Mouse (Mus musculus) left cerebral cortex, adult 9 months (tissue): ENCODE measurements around the gene Fars2.
A peak's percentile ranks its signal among the peaks of the same experiment; 100 is the strongest.
"Not testable (repeated sequence)": the region's sequence is repeated elsewhere in the genome, so short reads cannot be mapped to it uniquely, and the experiment has no call there.

ENCODE experiments used
- DNase-seq, 2 experiments: peaks; one replicate each; pipeline ENCODE4 v3.0.0; 2022; ENCODE audit warnings: low spot score in 2 of 2

Gene Fars2

DNA sequence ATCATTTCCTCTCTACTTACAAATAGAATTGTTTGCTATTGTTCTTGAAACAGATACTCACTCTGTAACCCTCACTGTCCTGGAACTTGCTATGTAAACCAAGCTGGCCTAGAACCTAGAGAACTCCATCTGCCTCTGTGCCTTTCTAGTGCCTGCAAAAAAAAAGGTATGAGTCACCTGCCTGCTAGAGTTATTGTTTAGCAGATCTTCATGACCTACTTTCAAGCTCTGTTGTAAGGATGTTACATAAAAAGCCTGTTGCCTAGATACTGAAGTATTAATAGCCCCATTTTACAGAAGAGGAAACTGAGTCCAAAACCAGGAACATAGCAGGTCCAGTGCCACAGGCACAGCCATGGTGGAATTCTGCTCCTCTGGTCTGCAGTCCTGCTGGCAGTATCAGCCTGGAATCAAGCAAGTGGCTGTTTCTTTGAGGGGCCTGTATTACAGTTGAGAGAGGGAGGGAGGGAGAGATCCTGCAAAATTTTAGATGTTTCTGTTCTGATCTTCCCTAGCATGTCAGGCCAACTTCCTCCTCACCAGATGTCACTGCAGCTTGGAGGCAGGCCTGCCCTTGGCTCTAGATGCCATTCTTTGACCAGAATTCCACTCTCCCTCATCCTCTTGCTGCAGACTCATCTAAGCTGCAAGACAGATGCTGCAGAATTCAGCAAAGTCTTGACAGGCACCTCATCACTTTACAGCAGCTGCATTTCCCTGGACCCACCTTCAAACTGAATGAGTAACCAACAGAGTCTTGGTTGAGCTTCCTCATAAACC lies 250.7 kb downstream of the Fars2 start:
- DNase-seq = peak; percentile 43 to 74

DNA sequence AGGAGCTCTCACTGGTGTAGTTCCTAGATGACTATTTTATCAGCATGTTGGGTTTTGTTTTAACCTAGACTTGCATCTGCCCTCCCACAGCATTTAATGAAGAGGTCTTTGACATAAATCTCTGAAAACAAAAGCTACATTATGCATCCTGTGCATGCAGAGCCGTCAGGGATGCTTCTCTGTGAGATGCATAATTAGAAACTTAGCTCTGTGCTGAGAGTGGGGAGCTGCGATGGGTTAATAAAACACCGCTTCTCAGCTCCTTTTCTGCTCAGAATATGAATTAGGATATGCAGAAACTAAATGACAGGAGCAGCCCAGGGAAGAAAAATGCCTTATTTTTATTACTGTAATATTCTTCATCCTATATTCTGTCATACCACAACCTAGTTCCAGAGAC lies 251.6 kb downstream of the Fars2 start:
- no peak for DNase-seq

DNA sequence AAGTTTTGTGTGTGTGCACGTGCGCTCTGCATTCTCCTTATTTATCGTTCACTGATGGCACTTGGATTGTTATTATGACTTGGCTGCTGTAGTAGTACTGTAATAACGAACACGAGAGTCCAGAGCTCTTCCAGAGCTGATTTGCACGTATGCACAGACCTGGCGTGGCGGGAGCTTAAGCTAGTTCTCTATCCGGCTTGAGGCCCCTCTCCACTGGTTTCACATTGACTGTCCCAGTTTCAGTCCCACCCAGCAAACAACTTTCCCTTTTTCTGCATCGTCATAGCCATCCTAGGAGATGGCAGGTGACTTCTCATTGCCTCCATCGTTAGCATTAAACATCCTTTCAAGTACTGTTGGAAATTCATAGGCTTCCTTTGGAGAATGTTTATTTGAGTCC lies 252.2 kb downstream of the Fars2 start:
- DNase-seq = no peak

DNA sequence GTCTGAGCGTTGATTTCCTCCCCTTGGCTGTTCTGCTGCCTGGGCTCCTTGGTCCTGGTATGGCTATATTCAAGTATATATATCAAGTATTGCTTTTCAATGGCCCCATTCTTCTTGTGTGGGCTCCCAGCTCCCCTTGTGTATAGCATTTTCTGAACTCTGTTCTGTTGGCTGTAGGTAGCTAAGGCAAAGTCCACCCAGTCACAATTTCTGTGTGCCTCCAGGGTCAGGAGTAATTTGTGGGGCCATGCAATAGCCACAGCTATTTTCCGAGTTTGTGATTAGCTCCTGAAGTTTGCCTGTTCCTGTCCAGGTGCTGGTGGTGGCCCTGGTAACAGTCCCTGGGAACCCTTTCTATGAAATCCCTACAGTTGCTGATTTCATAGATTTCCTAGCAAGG lies 266.0 kb downstream of the Fars2 start:
- no peak for DNase-seq

DNA sequence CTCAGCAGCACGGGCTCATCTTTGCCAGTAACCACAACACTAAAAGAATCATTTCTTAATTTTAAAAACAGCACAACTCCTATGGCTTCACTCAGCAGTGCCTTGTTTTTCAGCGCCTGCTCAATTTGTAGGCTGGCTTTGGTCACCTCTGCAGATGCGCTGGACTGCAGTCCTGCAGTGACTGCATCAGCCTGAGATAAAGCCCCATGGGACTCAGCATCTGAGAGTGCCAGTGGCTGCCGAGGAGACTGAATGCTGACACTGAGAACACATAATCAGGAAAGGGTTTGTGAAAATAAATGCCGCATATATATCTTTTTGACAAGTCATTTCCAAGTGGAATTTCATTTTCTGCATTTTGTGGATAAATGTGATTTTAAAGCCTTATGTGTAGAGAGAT lies 268.9 kb downstream of the Fars2 start:
- no peak for DNase-seq

DNA sequence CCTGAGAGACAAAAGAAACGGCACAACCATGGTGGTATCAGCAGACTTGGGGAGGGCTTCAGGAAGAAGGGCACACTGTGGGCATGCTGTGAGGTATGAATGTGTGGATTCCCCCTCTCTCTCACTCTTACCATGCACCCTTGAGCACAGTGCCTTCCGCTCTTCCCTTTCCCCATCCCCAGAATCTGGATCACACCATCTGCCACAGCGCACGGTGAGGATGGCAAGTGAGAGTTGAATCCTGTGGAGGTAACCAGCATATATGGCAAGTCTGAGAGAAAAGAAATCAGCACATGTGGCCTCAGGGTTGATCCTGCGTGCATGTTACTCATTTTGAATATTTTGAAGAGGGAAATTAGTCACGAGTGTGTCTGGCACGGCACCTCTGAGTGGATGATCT lies 274.7 kb downstream of the Fars2 start:
- DNase-seq = peak in 1 of 2 experiments; percentile 53

DNA sequence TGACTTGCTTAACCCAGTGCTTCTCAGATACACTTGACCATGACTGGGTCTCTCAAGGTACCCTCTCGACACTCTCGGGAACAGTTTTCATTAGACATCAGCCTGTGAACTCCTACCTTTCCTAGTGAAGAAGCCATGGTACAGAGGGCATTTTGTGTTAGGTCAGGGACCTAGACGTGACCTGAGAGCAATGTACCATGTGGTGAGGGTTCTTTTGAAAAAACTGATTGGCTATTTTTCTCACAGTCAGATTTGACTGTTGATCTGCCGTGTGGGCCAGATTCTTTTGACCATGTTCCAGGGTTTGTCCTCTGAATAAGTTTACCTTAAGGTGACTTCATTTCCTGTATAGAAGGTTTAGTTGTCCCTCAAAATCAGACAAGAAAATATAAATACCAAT lies 275.5 kb downstream of the Fars2 start:
- no peak for DNase-seq

DNA sequence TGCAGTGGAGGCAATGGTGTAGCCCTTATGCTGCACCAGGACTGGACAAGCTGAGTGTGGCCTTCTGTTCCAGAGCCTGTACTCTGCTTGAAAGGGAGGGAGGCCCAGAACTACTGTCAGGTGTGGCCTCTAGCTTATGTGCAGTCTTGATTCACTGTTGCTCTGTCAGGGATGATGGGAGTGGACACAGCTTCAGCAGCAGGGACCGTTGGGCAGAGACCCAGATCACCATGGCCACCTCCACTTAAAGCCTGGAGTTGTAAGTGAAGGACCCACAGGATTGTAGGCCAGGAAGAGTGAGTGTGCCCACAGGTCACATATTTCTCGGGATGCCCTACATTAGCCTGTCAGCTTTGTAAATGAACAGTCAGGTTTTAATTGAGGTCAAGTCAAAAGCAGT lies 283.8 kb downstream of the Fars2 start:
- no peak for DNase-seq

DNA sequence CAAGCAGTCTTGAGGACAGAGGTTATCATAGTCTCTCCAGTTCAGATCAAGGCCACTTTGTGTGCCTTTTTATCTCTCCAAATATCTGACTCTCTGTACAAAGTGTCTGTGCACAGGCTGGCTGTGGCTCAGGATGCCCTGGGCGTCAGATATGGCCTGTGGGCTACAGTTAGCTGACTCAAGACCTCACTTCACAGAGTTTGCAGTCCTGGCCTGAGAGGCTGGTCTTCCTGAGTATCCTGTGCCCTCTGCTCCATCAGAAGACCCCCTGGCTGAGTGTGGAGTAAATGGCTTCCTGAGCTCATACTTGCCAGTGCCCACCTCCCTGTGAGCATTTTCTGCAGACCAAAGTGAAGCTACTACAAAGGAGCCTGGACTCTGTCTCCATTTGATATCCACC lies 296.1 kb downstream of the Fars2 start:
- DNase-seq = no peak

DNA sequence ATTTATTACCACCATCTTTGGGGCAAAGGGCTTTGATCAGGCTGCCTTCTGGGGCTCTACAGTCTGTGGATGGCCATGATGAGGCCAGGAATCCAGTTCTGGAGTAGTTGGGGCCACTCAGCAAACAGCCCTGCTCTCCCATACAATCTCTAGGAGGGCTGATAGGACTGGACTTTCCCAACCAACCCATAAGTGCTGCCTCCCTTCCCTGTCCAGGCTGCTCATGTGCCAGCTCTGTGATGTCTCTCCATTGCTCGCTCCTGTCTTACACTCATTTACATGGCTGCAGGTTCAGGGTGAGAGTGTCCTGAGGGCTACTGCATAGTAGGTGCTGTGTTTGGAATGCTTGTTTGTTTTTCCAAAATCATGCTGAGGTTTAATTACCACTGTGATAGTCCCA lies 298.0 kb downstream of the Fars2 start:
- DNase-seq = no peak

DNA sequence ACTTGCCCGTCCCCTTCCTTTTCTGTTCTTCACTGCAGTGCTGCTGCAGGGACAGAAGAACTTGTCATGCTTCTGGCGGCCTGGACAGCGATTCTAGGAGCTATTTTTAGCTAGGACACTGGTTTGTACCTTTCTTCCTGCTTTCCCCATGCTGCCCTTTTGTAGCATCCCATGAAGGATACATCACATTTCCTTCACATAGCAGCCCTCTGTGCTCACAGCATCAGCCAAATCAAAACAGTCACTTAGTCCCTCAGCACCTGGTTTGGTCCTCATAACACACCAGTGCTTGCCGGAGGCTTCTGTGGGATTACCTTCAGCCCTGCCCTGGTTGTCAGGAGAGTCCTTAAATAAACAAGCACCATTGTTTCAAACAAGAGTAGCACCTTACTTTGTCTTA lies 299.3 kb downstream of the Fars2 start:
- DNase-seq = no peak

DNA sequence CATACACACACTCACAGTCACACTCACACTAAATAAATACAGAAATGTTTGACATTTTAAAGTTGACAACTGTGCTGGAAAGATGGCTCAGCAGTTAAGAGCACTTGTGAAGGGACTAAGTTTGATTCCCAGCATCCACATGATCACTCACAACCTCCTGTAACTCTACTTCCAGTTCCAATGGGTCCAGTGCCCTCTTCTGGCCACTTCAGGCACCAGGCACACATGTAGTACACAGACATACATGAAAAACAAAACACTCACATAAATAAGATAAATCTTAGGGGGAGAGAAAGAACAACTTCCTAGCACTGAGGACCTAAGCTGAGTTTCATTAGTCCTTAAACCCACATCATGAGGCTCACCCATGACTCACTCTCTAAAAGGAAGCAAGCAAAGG lies 302.1 kb downstream of the Fars2 start:
- DNase-seq = no peak

DNA sequence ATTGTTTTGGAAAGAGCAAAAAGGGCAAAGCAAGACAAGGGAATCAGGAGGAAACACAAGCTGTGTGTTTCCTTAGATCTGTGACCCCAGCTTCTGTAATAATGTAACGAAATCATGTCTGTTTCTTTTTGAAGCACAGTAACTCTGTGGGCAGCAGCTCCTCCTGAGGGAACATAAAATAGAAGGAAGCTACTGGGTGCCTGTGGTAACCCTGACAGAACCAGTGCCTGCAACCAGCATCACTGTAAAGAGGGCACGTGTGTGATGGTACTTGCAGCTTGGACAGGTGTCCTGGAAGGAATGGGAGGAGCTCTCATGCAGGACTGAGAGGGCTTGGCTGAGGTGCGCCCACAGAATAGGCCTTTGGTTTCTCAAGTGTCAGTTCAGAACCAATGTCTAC lies 305.2 kb downstream of the Fars2 start:
- DNase-seq = no peak

DNA sequence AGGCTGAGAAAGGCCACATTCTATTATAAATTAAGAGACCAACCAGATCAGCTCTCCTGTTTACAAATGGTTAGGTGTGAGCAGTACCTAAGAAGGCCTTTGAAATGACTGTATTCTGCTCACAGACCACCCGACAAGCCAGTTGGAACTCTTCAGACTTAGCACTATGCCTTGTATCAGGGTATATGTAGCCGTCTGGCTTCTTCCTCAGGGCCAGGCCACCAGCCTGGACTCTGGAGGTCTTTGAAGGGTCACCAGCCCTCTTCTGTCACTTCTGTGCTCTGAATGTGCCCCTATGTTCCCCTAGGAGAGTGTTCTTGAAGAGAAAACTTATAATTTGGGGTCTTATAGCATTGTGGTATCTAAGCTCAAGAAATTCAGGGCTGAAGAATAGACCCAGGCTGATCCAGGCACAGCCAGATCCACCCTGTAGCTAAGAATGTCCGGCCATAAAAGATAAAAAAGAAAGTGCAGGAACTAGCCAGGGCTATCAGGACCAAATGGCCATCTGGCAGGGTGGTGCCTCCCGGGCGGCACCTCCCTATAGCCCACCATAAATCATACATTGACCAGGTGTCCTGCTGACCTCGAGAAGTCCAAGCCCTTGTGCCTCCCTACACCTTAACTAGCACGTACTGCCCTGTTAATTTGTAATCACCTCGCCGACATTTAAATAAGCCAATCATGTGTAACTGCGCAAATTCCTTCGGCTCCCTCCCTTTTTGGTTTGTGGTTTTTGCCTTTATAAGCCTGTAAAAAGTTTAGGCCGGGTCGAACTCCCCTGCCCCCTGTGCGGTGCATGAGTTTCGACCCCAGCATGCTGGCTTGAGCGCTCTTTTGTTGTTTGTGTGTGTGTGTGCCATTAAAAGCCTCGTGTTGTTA lies 308.9 kb downstream of the Fars2 start:
- DNase-seq = not testable (repeated sequence)

DNA sequence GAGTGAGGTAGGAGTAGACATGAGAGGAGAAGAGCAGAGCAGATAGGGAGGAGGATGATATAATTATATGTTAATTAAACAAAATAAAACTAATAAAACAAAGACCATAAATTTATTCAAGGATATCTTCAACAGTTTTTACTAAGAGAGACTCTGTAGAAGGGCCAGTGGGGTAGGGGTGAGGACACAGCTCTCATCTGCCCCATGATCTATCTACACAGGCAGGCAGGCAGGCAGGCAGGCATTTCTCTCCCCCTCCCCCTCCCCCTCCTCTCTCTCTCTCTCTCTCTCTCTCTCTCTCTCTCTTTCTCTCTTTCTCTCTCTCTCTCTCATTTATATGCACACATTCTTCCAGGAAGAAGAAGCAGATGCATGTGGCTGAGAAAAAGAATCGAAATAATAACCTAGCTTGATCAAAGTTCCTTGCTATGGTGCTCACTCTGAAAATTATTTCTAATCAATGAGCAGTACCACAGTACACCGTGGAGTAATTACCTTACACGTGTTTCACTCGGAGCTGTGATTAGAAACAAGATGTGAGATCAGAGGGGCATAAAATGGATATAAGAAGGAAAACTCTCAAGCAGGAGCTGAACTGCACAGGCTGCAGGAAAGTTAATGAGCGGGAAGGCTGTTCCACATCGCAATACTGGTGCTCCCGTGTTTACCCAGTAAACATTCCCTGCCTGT lies 312.4 kb downstream of the Fars2 start:
- no peak for DNase-seq

DNA sequence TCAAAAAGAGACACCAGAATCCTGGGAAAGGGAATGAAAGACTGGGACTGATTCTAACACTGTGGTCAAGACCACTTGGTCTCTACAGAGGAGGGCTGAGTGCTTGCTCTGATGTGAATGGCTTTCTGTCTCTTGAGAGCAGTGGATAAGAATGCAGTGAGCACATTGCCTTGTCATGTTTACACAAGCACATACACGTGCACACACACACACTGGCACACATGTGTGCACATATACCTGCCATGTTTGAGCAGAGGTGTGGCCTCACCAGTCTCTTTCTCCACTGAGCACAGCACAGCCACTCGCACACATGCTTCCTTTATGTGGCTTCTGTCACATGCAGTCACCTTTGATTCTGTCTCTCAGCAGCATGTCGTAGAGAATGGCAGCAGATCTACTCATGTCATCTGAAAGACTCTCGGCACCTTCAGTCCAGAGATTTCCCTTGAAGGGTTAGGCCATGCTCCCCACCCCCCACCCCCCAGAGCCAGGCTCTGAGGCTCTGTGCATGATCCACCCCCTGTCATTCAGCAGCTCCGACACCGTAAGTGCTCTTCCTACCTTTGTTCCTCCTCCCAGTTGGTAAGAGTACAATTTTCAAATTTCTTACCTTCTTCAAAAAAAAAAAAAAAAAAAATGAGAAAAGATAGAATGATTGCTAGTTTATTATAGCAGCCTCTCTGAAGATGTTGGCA lies 313.4 kb downstream of the Fars2 start:
- no peak for DNase-seq

DNA sequence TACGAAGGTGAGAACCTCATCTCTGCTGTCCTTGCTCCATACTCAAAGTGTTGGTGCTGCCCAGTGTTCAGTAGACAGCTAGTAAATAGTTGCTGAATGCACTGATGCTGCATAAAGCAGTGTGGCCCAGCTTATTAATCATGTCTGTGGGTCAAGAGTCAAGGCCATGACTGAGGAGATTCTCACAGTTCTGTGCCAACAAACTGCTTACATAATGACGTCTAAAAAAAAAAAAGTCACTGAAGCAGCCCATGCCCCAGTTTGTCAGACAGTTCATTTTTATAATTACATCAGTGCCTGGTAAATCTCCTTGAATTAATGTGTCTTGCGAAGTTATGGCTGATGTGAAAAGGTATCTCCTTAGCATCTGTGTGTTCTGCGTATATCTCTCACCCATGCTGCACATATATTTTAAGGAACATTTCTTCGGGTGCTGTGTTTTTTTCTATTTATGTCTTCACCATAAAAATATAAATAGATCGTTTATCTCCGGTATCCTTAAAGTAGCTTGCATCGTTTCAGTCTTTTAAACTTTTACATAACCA lies 314.8 kb downstream of the Fars2 start:
- DNase-seq = no peak

DNA sequence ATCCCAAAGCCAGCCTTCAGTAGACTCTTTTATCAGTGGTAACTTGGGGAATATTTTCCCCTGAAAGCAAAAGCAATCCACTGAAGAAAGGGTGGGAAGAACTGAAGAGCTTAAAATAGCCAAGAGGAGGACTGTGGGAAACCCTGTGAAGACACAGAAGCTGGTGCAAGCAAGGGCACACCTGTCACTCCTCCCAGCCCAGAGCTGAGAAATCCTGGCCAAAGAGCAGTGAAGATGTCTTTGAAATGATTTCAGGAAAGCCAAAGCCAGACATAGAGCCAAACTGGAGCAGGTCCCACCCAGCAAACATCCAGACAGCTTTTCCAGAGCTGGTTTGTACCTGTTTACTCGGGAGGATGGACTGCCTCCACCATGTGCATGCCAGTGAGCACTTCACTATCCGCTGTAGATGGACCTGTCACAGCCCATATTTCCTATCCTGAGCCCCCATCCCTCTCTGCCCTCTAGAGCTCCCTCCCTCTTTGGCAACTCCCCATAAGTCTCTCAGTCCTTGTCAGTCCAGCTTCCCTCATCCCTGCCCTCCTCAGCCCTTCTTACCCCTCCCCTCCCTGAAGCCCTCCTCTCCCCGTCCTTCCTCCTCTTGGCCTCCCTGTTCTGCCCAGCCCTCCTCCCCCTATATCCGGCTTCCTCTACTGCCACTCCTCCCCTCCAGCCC lies 327.7 kb downstream of the Fars2 start:
- DNase-seq = peak in 1 of 2 experiments; percentile 40

DNA sequence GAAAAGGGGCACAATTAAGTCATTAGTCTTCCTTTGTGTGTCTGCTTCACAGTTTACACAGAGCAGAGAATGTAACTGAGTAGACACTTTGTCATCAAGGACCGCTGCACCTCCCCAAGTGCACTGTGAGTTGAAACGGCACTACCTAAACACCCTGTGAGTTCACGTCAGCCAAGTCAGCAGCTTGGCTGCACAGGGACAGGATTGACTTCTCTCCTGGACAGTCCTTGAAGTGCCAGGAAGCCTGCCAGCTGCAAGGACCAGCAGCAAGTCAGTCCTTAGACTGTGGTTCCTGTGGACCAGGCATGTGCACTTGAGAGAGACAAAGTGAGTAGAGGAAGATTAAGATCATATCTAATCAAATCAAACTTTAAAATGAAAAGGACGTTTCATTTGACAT lies 330.7 kb downstream of the Fars2 start:
- DNase-seq = no peak

DNA sequence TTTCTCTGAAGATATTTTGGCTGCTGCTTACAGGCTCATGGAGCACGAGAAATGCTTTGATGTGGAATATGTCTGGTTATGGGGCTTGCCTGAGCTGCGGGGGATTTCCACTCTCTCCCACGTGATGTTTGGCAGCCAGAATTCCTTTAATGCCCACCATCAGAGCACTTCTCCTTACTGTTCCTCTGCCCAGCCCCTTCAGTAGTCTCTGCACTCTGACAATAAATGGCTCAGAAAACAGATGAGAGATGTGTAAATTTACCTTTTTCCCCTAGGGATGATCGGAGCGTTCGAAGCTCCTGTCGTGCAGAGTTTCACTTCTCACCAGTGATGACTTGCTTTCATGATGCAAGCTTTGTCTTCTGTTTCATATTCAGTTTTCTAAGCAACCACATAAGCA lies 331.4 kb downstream of the Fars2 start:
- no peak for DNase-seq

DNA sequence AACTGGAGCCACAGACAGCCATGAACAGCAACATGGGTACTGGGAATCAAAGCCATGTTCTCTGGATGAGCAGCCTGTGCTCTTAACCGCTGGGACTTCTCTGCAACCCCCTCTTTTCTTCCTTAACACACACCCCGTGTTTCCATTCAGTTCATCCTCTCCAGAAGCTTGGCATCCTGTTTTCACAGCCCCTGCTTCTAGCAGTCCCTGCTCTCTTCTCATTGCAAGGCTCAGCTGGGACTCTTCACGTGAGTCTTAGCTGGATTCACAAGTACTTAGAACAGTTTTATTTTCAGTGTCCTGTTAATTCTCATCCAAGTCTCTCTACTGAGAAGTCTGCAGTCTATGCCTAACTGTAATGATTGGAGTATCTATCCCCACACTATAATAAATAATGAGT lies 334.2 kb downstream of the Fars2 start:
- no peak for DNase-seq
